8 mouse cellular contexts compared by ENCODE assay signal in the genomic region with DNA sequence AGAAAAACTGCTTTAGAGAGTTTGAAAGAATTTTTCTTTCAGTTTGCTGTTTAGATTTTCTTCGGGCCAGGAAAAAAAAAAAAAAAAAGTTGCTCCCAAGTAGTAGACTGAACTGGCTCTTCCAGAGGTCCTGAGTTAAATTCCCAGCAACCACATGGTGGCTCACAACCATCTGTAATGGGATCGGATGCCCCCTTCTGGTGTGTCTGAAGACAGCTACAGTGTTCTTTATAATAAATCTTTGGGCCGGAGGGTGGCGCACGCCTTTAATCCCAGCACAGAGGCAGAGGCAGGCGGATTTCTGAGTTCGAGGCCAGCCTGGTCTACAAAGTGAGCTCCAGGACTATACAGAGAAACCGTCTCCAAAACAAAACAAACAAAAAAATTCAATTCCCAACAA. TPM values are rescaled to one million over a fixed set of nuclear protein-coding genes. Genes with fewer than 3 reads are reported as not detected.
DNase-seq lines count a peak whose midpoint lies in the region; ATAC-seq and TF ChIP-seq lines count a peak whose summit lies in the region.
"Not testable (repeated sequence)": the region's sequence is repeated elsewhere in the genome, so short reads cannot be mapped to it uniquely, and the experiment has no call there.

No protein-coding gene starts in this region.

- H3K9me3 ChIP-seq in heart, embryonic 12.5 days (replicated peaks); megakaryocyte, embryonic 14.5 days: not testable (repeated sequence)

- H3K36me3 ChIP-seq in heart, embryonic 12.5 days; megakaryocyte, embryonic 14.5 days (replicated peaks; ENCODE audit: low read length): not testable (repeated sequence)

- H3K4me3 ChIP-seq in embryonic fibroblast, embryonic 13.5 days (ENCODE audit: insufficient read depth, low read length) = peak overlapping the region; percentile 32
- H3K4me3 ChIP-seq in heart, embryonic 12.5 days = peak overlapping the region; percentile 68
- H3K4me3 ChIP-seq in megakaryocyte, embryonic 14.5 days (replicated peaks) = peak overlapping the region; percentile 99

- peak overlapping the region; percentile 95 for H3K27ac ChIP-seq in embryonic fibroblast, embryonic 13.5 days (ENCODE audit: insufficient read depth, low read length)
- H3K27ac ChIP-seq in heart, embryonic 12.5 days (ENCODE audit: poor library complexity, severe bottlenecking) = peak overlapping the region; percentile 92

- WGBS in heart, embryonic 12.5 days = 33% methylated on average over 8 of the region's 8 CpGs

- H3K27me3 ChIP-seq in heart, embryonic 12.5 days (replicated peaks); megakaryocyte, embryonic 14.5 days (replicated peaks): not testable (repeated sequence)

- peak; percentile 71 for DNase-seq in adrenal gland, postnatal 14 days
- DNase-seq in kidney, adult 9 months = peak; percentile 66
- peak; percentile 44 for DNase-seq in left cerebral cortex, postnatal 4 days
- DNase-seq in right cerebral cortex, postnatal 25 days = peak; percentile 42
- DNase-seq in urinary bladder, adult 18-20 months (ENCODE audit: low spot score in 2 of 2) = peak; percentile 11 to 36

- H3K9ac ChIP-seq in heart, embryonic 12.5 days = peak overlapping the region; percentile 48; the same call in 1 of the 2 replicates

- peak overlapping the region; percentile 71 for H3K4me2 ChIP-seq in heart, embryonic 12.5 days

- TF ChIP-seq POLR2A in embryonic fibroblast, embryonic 13.5 days (IDR thresholded peaks at IDR 0.05; ENCODE audit: low read depth, low read length) = not testable (repeated sequence)

- H3K4me1 ChIP-seq in embryonic fibroblast, embryonic 13.5 days (ENCODE audit: control insufficient read depth, insufficient read depth, low read length); heart, embryonic 12.5 days (replicated peaks): not testable (repeated sequence)
- H3K4me1 ChIP-seq in megakaryocyte, embryonic 14.5 days = peaks cover 28% of the 10 kb centered on the region

- intact Hi-C loops in left cerebral cortex, postnatal 4 days (cut with DNase I) = not testable (repeated sequence)

- TF ChIP-seq CTCF in embryonic fibroblast, embryonic 13.5 days (IDR thresholded peaks at IDR 0.05; ENCODE audit: borderline replicate concordance, insufficient read depth, low read length) = not testable (repeated sequence)

- ATAC-seq in heart, embryonic 12.5 days (ENCODE audit: insufficient number of reproducible peaks, low FRiP score) = peak; percentile 45; the same call in 1 of the 2 replicates

RNA-seq across cellular contexts. Expression of a gene that starts 0.6 kb away (rescaled TPM):
- 4.6 and 6.4 TPM in 2 replicates for total RNA-seq in adrenal gland, postnatal 14 days (2021)
- polyA plus RNA-seq in embryonic fibroblast, embryonic 13.5 days (2011; ENCODE audit: insufficient read length, low read depth, missing spikeins) = 14.1 and 18.1 TPM in 2 replicates
- polyA plus RNA-seq in heart, embryonic 12.5 days (2016; fragmentation: Nextera tagmentation; extraction: Ambion mirVana) = 40.6 TPM in 2 replicates
- 1 to 10 TPM; 2.9 to 3.4 TPM for total RNA-seq in left cerebral cortex, postnatal 4 days (2021)
- polyA plus RNA-seq in megakaryocyte, embryonic 14.5 days (2012; ENCODE audit: insufficient read depth, low replicate concordance) = 1.4 TPM in 1 of 2 replicates, not detected in the other

RNA-seq across cellular contexts. Expression of a gene that starts 52.4 kb away (rescaled TPM):
- total RNA-seq in adrenal gland, postnatal 14 days (2021) = not detected in 2 replicates
- 0.32 TPM in 1 of 2 replicates, not detected in the other for polyA plus RNA-seq in embryonic fibroblast, embryonic 13.5 days (2011; ENCODE audit: insufficient read length, low read depth, missing spikeins)
- polyA plus RNA-seq in heart, embryonic 12.5 days (2016; fragmentation: Nextera tagmentation; extraction: Ambion mirVana) = not detected in 2 replicates
- not detected for total RNA-seq in left cerebral cortex, postnatal 4 days (2021)
- not detected in 2 replicates for polyA plus RNA-seq in megakaryocyte, embryonic 14.5 days (2012; ENCODE audit: insufficient read depth, low replicate concordance)

Comparison
In these comparisons a context has a peak if more than half of its experiments do, and no peak if none do; other contexts are left out.
1. Peak in every context shown above with its lines: DNase-seq, ATAC-seq, H3K4me3 ChIP-seq and H3K27ac ChIP-seq.
2. H3K4me3 ChIP-seq: peak in every context shown above with its lines; median percentile 99 in megakaryocyte, embryonic 14.5 days; 68 in heart, embryonic 12.5 days; 32 in embryonic fibroblast, embryonic 13.5 days.